Mouse (Mus musculus): ENCODE data around the gene Abhd14b. TPM values are rescaled to one million over a fixed set of nuclear protein-coding genes. Genes with fewer than 3 reads are reported as not detected.
A peak's percentile ranks its signal among the peaks of the same experiment; 100 is the strongest.

Abhd14b gene
- total RNA-seq (2021) (10 to 100 TPM; 32.6 to 46.6 TPM), polyA plus RNA-seq (2012; rRNA removed) (144 and 175 TPM in 2 replicates)
- long read RNA-seq, transcript Abhd14b-201 (4 exons, 1,745 nt): major isoform, 25 of 29 reads
- long read RNA-seq, partial matches to known transcripts: 3 of 29 reads
- long read RNA-seq, other reads (novel, unspliced or antisense): 1 of 29 reads

DNA sequence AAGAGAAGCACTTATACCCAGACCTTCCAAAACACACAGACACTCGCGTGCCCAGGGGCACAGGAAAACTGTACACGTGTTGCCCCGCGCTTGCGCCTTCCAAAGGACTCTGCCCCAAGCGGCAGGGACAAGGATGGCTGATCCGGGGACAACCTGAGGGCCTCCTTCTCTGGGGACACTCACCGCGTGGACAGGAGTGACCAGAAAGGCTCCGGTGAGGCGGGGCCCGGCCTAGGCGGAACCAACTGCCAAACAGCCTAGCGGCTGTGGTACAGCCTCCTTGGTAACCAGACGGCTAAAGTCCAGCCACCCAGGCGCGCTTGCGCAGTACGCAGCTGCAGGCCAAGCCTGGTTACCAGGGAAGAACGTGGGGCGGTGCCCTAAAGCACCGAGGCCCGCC lies at the start of gene Abhd14b, which contains the start of gene Abhd14a:
TSS of gene Abhd14b (plus strand) at position 112 of the 400 bp plus-strand sequence.
TSS of gene Abhd14a (minus strand) at position 331 of the 400 bp plus-strand sequence.
- DNase-seq: peak; percentile 98

DNA sequence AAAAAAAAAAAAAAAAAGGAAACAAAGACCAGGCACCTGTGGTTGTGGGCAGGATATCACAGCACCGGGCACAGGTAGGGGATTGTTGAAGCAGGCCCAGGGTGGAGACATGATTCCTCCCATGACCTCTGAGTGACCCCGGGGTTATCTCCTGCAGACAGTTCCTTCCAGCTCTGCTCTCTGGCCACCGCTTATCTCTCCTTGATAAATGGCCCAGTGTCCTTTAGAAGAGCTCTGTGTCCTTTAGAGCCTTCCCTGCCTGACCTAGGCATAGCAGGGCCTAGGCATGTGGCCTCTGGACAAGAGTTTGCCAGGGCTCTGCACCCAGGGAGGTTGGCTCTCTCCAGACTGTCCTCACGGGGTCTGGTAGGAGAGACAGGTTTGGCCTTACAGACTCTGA lies 49.5 kb upstream of the Abhd14b start:
- DNase-seq: peak; percentile 61

DNA sequence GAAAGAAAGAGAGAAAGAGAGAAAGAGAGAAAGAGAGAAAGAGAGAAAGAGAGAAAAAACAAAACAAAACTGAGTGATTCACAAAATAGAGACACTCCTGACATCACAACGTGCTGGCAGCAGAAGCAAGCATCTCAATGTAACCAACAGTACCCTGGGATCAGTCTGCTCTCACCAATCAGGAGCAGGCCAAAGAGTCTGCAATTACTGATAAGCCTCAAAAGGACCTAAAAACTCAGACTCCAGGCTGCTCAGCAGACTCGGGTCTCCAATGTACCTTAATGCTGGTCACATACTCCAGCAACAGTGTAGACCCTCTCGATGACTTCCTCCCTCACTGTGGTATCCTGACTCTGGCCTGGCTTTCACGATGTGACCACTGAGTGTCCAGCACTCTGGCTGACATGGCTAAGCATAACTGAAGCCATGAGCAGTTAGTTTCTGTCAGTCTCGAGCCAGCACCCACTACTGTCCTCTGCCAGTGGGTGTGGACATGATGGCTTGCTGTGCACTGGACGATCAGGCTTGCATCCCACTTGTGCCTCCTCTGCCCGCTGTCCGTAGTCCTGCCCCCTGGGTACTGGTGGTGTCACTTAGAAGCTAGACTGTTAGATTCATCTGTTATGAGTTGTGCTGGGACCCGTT lies 48.5 kb upstream of the Abhd14b start:
- no peak for DNase-seq

DNA sequence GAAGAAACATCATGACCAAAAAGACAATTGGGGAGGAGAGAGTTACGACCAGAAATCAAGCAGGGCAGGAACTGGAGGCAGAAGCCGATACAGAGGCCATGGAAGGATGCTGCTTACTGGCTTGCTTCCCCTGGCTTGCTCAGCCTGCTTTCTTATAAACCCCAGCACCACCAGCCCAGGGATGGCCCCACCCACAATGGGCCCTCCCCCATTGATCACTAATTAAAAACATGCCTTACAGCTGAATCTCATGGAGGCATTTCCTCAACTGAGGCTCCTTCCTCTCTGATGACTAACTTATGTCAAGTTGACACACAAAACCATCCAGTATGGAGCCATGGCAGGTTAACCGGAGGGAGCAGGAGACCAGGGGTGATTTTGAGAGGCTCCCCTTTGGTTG lies 47.5 kb upstream of the Abhd14b start:
- DNase-seq: no peak

DNA sequence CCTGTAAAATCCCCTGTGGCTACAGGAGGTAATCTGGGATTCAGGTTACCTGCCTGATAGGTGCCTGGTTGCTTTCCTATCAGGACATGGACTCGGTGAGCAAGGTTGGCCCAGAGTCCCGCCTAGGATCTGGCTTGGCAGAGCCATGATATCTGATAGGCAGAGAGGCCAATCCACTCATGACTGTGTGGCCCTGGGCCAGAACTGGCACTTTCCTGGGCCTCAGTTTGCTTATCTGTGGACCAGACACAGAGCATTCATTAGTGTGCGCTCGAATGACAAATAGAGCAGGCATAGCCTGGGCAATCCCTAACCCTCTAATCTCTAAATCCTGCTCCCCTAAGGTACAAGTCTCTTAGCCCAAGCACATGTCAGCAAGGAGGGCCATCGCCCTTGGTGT lies 45.1 kb upstream of the Abhd14b start:
- DNase-seq: no peak

GRCm38 (mm10) chr9:106402607-106403375 lies 44.5 kb upstream of the Abhd14b start:
- no peak for DNase-seq

GRCm38 (mm10) chr9:106405275-106405674 lies 42.0 kb upstream of the Abhd14b start:
- DNase-seq: no peak

- peak; percentile 47 for DNase-seq
Measured at GRCm38 (mm10) chr9:106406443-106407078, 40.7 kb upstream of the Abhd14b start.

GRCm38 (mm10) chr9:106409096-106409495 lies 38.2 kb upstream of the Abhd14b start:
- no peak for DNase-seq

DNA sequence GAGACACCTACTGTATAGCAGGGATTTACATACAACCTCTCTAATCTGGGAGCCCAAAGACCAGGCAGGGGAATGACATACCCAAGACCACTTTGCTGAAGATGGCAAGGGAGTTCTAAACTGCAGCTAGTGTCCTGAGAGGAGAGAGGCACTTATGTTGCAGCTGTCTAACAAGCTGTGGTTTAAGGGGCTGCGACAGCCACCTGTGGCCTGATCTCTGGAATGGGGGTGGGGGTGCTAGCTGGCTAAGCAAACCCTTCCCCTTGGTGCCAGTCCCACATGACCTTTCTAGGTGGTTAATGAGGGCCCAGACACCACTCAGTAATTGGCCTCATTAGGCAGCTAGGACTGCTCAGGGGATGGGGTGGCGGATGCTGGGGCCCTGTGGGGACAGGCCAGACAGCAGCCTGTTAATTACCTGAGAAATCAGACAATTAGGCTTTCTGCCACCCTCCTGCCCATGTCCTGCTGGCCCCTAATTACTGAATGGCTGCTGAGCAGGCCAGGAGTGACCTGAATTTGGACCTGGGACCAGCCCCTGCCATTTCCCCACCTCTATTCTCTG lies 37.1 kb upstream of the Abhd14b start:
- no peak for DNase-seq

GRCm38 (mm10) chr9:106411091-106411594 lies 36.1 kb upstream of the Abhd14b start:
- no peak for DNase-seq

DNA sequence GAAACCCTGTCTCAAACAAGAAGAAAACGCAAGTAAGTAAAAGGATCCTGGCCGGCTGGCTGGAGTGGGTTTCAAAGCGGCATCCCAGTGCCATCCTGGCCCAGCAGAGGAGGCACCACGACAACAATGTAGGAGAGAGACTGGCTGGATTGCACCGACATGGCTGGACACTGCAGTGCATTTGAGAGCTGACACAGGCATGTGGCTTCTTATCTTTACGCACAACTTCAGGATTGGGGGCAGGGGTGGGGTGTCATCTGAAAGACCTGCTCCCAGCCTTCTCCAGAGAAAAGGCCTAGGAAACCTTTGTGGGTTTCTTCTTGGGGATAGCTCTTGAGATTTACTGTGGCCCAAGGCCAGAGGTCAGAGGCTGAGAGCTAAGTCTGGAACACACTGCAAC lies 35.5 kb upstream of the Abhd14b start:
- no peak for DNase-seq

GRCm38 (mm10) chr9:106412210-106412609 lies 35.0 kb upstream of the Abhd14b start:
- DNase-seq: no peak

DNA sequence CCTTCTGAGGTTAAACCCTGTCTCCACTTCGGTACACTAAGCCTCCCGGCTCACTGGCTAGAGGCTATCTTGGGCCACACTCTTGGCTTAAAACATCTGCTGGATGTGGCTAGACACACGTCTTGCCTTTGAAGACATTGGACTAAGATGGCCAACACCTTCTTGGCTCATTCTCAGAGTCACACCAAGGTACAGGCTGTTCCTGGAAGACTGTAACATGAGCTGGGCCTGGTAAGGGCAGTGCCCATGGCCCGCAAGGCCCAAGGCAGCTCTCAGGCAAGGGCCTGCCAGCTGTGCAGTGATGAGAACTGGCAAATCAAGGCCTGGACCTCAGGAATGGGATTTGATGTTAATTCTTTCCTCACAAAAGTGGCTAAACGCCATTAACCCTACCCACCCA lies 33.7 kb upstream of the Abhd14b start:
- DNase-seq: no peak

- no peak for DNase-seq
Measured at GRCm38 (mm10) chr9:106416826-106417225, 30.4 kb upstream of the Abhd14b start.

DNA sequence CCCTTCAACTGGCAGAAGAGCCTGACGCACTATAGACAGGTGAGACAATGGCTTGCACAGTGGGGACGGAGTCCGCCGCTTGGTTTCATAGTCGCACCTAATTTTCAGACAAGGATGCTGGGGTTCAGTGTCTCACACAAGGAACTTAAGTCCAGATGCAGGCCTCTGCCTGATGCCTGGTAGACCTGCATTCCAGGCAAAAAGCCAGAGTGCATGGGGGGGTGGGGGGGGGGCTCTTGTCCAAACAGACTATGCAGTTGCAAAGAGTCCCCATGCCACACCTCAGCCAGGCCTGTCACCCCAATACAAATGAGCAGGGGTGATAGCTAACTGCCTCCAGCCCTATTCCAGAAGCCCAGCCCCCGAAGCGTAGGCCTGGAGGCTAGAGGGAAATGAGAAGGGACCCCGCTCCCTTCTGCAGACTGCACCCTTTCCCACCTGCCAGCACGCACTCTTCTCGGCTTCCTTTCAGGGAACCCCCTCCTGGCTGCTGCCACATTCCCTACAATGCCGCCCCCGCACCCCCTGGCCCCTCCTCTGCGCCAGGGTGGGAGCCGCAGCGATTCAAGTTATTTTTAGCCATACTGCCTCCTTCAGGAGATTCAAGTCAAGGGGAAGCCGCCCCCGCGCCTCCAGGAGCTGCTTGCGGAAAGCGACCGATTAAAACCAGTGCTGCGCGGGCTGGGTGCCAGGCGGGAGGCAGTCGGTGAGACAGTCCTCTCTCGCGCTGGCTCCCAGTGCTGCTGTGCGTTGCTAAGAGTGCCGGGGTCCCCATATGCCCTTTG lies 29.2 kb upstream of the Abhd14b start:
- DNase-seq: peak; percentile 81

- DNase-seq: no peak
Measured at GRCm38 (mm10) chr9:106420608-106421007, 26.7 kb upstream of the Abhd14b start.

DNA sequence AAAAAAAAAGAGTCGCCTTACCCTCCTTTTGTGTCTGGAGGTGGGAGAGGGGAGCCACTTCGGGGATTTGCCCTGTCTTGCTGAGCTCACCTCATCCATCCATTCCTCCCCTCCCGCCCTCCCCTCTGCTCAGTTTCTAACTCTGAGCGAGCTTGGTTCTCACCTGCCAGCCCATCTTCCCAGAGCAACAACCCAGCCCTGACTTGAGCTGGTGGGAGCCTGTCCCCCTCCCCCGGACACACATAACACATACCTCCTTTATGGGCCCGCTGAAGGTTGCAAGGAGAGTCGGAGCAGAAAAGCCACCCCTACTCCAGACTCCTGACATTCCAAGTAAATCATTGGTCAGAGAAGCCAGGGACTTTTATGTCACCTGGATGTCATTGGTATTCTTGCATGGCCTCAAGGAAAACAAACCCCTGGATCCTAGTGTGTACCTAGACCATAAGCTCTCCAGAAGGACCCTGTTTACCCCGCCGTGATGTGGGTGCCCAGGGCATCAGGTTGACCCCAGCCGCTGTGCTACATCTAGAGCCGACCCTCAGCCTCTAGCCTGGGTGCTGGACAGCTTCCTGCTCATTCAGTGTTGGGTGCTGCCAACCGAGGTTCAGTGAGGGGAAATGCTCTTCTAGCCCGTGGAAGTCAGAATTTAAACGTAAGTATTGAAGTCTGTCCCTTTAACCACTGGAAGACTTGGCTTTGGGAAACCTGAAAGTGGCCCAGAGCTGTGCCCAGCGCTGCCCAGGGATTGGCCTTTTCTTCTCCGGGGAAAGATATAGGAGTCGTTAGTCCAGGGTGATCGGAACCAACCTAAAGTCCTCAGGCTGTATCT lies 26.0 kb upstream of the Abhd14b start:
- no peak for DNase-seq

GRCm38 (mm10) chr9:106421865-106422160 lies 25.4 kb upstream of the Abhd14b start:
- peak; percentile 87 for DNase-seq

GRCm38 (mm10) chr9:106428719-106429220 lies 18.5 kb upstream of the Abhd14b start:
- DNase-seq: no peak
